Mouse (Mus musculus) brain, embryonic 14.5 days (tissue): Measurements from ENCODE around the gene Rnf24.

Experiments used
- CTCF ChIP-seq: fragments of 200-500 bp; IDR thresholded peaks from 2 replicates; pipeline ENCODE4 v1.5.1; 2012; ENCODE audit warnings: inconsistent platforms, mild to moderate bottlenecking, moderate library complexity, borderline replicate concordance; ENCODE audit not compliant: insufficient read depth, insufficient read length; ENCODE audit errors: extremely low read depth
- POLR2A ChIP-seq: fragments of 200-500 bp; IDR thresholded peaks from 2 replicates; pipeline ENCODE4 v1.6.1; 2012; ENCODE audit warnings: mild to moderate bottlenecking, inconsistent platforms, borderline replicate concordance; ENCODE audit not compliant: poor library complexity, insufficient read depth, insufficient read length, severe bottlenecking; ENCODE audit errors: extremely low read depth

DNA sequence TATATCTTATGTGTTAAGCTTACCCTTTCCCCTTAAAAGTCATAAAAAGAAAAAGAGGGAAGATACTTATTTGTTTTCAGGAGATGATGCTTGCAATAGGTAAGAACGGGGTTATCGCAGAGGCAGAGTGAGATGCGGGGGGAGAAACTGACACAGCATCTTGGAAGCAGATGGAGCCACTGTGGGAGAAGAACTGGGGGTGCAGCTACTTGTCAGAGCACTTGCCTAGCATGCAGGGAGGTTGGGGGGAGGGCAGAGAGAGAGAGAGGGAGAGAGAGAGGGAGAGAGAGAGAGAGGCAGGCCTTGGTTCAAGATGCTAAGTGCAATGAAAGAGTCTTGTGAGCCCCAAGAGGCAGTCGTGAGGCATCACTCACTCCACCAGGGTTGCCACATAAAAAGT, 32.5 kb upstream of the Rnf24 start:
- TF ChIP-seq CTCF, result no peak
- TF ChIP-seq POLR2A, result no peak
